Mouse (Mus musculus) ES-Bruce4 (cell line): ENCODE data around the gene Lrrc30. TPM values are rescaled to one million over a fixed set of nuclear protein-coding genes. Genes with fewer than 3 reads are reported as not detected.

Source experiments
- H3K27ac ChIP-seq: 2 replicates; pipeline ENCODE4 v1.5.1; 2012; ENCODE audit warnings: low read length, inconsistent platforms; ENCODE audit not compliant: insufficient read depth
- H3K27me3 ChIP-seq: 2 replicates; pipeline ENCODE4 v1.6.1; 2012; ENCODE audit warnings: mild to moderate bottlenecking, low read length, inconsistent platforms; ENCODE audit not compliant: control insufficient read depth, poor library complexity, insufficient read depth, severe bottlenecking
- H3K36me3 ChIP-seq: 2 replicates; pipeline ENCODE4 v1.6.1; 2012; ENCODE audit warnings: inconsistent platforms, mild to moderate bottlenecking, low read length, moderate library complexity; ENCODE audit not compliant: control insufficient read depth, poor library complexity, insufficient read depth, severe bottlenecking
- H3K4me1 ChIP-seq: one replicate; pipeline ENCODE4 v1.8.1; 2011; ENCODE audit warnings: low read length; ENCODE audit not compliant: control insufficient read depth, insufficient read depth
- H3K4me3 ChIP-seq: 2 replicates; pipeline ENCODE4 v1.5.1; 2011; ENCODE audit warnings: low read depth, mild to moderate bottlenecking, low read length
- H3K9ac ChIP-seq: 2 replicates; pipeline ENCODE4 v1.6.1; 2012; ENCODE audit warnings: low read depth, mild to moderate bottlenecking, inconsistent platforms; ENCODE audit not compliant: poor library complexity, severe bottlenecking
- H3K9me3 ChIP-seq: replicated peaks from 2 replicates; pipeline ENCODE4 v1.6.1; 2012; ENCODE audit warnings: mild to moderate bottlenecking, low read length, inconsistent platforms; ENCODE audit not compliant: control insufficient read depth, poor library complexity, insufficient read depth, severe bottlenecking
- CTCF ChIP-seq: IDR thresholded peaks from one replicate; pipeline ENCODE4 v1.8.1; 2011; ENCODE audit warnings: low read depth, low read length
- EP300 ChIP-seq: IDR thresholded peaks from 2 replicates; pipeline ENCODE4 v1.6.1; 2011; ENCODE audit warnings: low read depth, low read length; ENCODE audit not compliant: insufficient read depth
- POLR2A ChIP-seq: IDR thresholded peaks from one replicate; pipeline ENCODE4 v1.8.1; 2011; ENCODE audit warnings: low read length; ENCODE audit not compliant: insufficient read depth
- polyA plus RNA-seq: library from polyadenylated mRNA; stranded (reverse); fragments of >200 nt; gene quantifications from 2 replicates; pipeline ENCODE4 v1.2.4, GENCODE M21; 2011; ENCODE audit warnings: low read depth; ENCODE audit not compliant: missing spikeins, insufficient read depth, insufficient read length

Gene Lrrc30
- not detected in 2 replicates for polyA plus RNA-seq

DNA sequence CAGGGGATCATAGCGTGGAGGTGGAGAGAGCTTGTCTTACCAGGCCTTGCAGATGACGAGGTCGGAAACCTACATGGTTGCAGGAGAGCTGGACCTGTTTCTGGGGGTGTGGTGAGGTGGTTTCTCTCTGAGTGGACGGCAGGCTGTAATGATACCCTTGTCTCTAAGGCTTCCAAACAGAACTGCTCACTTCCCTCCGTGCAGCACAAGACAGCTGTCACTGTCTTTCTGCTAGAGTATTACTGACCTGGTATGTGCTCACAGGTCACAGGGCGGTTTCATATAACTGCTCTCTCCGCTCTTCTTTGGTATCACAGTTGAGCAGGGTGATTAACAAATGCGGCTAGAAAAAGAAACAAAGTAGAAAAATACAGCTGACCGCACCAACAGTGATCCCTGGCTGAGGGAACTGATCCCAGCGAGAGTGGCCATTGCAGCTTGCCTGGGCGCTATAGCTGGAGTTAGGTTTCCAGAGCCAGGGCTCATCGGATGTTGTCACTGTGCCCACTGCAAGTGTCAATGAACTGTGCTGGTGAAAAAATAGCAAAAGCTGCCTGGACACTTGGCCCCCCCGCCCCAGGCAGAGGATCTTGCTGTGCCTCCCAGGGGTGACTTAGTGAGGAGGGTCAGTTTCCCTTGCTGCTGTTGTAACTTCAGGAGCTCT, at the start of gene Lrrc30:
TSS of gene Lrrc30 (minus strand) at position 48 of the 664 bp plus-strand sequence.
- TF ChIP-seq EP300, result no peak
- no peak for TF ChIP-seq CTCF
- no peak for TF ChIP-seq POLR2A
- Histone ChIP-seq H3K36me3 (no peaks in the 10 kb centered on the region), H3K9me3 (no peaks in the 10 kb centered on the region), H3K4me3 (no peak within 1 kb of the TSS), H3K27me3 (no peaks in the 10 kb centered on the region), H3K9ac (no peak within 1 kb of the TSS), H3K4me1 (no peaks in the 10 kb centered on the region), H3K27ac (no peak within 1 kb of the TSS)

DNA sequence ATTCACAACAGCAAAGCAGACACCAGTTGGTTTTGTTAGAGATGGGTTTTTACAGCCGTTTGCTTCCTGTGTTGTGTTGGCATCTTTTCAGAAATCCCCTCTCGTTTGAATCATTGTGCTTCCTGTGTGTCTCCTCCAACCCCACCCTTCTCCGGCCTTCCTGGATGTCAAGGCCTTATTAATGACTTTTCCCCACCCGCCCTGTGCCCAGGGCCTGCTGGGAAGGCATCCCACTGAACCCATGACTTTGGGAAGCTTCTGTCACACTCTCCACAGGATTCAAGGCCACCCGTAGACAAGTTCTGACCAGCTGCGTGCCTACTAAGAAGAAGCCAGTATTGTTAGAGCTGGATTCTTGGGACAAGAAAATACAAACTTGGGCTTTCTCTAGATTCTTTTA, 48.6 kb upstream of the Lrrc30 start:
- Histone ChIP-seq H3K27me3 (no peaks in the 10 kb centered on the region), H3K4me1 (no peaks in the 10 kb centered on the region), H3K27ac (no peak overlapping the region), H3K9me3 (no peaks in the 10 kb centered on the region), H3K4me3 (no peak overlapping the region), H3K36me3 (no peaks in the 10 kb centered on the region), H3K9ac (no peak overlapping the region)
- TF ChIP-seq EP300 (no peak), CTCF (no peak), POLR2A (no peak)

DNA sequence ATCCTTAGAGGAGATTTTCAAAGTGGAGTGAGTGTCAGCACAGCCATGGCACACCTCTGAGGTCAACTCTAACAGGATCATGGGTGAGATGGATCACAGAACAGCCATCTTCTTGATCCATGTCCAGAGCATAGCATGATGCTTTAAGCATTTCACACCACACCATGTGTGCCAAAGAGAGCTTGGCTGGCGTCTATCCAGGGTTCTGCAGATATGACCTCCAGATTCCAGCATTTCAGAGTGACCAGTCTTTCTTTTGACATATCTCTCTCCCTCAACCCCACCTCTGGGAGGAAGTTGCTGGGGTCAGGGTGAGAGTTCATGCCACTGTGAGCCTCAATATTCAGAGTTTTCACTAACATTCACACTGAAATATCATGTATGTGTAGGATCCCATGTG, 46.1 kb upstream of the Lrrc30 start:
- no peak overlapping the region for H3K9ac ChIP-seq
- no peaks in the 10 kb centered on the region for H3K9me3 ChIP-seq
- H3K27ac ChIP-seq, result no peak overlapping the region
- TF ChIP-seq POLR2A (no peak), CTCF (no peak), EP300 (no peak)
- no peak overlapping the region for H3K4me3 ChIP-seq
- no peaks in the 10 kb centered on the region for H3K36me3 ChIP-seq
- no peaks in the 10 kb centered on the region for H3K4me1 ChIP-seq
- no peaks in the 10 kb centered on the region for H3K27me3 ChIP-seq

DNA sequence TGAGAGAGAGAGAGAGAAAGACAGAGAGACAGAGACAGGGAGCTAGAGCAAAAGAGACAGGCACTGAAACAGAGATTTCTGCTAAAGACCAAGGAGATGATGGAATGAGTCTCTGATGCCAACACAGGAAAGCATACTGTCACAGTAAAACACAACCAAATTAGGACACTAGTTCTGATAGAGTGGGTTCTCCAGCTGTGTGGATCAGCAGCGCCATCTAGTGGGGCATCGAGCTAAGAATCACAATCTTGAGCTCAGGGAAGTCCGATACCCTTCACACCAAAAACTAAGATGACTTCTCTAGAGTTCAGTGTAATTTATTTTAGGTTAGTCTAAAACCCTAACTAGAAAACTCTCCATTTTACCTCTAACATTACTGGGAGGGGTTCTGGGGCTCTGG, 35.5 kb upstream of the Lrrc30 start:
- no peak overlapping the region for H3K9ac ChIP-seq
- H3K4me1 ChIP-seq, result no peaks in the 10 kb centered on the region
- no peak overlapping the region for H3K4me3 ChIP-seq
- TF ChIP-seq EP300 (no peak), POLR2A (no peak), CTCF (peak; percentile 63)
- no peaks in the 10 kb centered on the region for H3K36me3 ChIP-seq
- no peaks in the 10 kb centered on the region for H3K27me3 ChIP-seq
- H3K9me3 ChIP-seq, result no peaks in the 10 kb centered on the region
- H3K27ac ChIP-seq, result no peak overlapping the region

DNA sequence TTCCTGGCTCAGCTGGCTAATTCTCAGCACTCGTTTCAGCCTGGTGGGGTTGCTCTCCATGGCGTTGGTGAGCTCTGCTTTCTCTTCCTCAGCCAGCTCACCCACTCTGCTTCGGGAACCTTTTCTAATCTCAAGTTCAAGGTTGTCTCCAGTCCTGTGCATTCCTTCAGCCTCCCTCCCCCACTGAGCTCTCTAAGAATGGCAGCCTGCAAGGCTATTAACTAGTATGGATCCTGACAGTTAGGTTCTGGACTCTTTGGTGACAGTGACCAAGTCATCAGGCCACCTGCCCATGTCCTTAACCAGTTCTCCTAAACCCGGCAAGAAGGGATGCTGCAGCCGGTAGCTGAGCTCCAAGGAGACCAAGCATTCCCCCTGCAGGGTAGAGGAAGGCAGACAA, 34.5 kb upstream of the Lrrc30 start:
- H3K36me3 ChIP-seq, result no peaks in the 10 kb centered on the region
- no peaks in the 10 kb centered on the region for H3K9me3 ChIP-seq
- no peak overlapping the region for H3K4me3 ChIP-seq
- no peaks in the 10 kb centered on the region for H3K27me3 ChIP-seq
- no peak overlapping the region for H3K9ac ChIP-seq
- H3K27ac ChIP-seq, result no peak overlapping the region
- H3K4me1 ChIP-seq, result no peaks in the 10 kb centered on the region
- TF ChIP-seq CTCF (no peak), POLR2A (no peak), EP300 (no peak)

DNA sequence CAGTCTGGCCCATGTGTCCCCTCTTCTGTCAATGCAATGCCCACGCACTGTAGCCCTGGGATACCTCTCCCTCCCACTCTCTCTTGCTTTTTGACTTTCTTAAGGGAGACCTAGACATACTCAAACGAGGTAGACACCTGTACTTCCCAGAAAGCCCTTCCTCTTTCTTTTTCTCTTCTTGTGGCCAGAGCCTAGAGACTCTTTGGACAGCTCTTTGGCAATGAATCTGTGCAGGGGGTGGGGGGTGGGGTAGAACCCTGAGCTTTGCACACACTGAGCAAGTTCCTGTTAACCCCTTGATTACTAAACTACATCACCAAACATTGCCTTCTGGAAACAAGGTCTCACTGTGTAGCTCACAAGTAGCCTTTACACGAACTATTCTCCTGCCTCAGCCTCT, 31.8 kb upstream of the Lrrc30 start:
- TF ChIP-seq POLR2A (no peak), EP300 (no peak), CTCF (no peak)
- H3K36me3 ChIP-seq, result no peaks in the 10 kb centered on the region
- no peaks in the 10 kb centered on the region for H3K4me1 ChIP-seq
- no peaks in the 10 kb centered on the region for H3K9me3 ChIP-seq
- H3K27me3 ChIP-seq, result no peaks in the 10 kb centered on the region
- H3K9ac ChIP-seq, result no peak overlapping the region
- no peak overlapping the region for H3K4me3 ChIP-seq
- H3K27ac ChIP-seq, result no peak overlapping the region
